Mouse (Mus musculus): ENCODE data around the gene Fto. TPM values are rescaled to one million over a fixed set of nuclear protein-coding genes. Genes with fewer than 3 reads are reported as not detected.

Fto gene
- polyA plus RNA-seq, 1 experiment from 2014 or later: 97.3 TPM

GRCm38 (mm10) chr8:91395340-91396055 lies 82.2 kb downstream of the Fto start:
- DNase-seq (ENCODE audit: low spot score) (no peak), ATAC-seq (ENCODE audit: insufficient number of reproducible peaks, low FRiP score, low TSS enrichment, low read depth) (no peak)
- Histone ChIP-seq H3K36me3 (ENCODE audit: control insufficient read depth, insufficient read depth, low read length) (no peaks in the 10 kb centered on the region), H3K4me2 (ENCODE audit: low read depth, severe bottlenecking) (no peak overlapping the region), H3K27me3 (ENCODE audit: control insufficient read depth, insufficient read depth, low read length) (no peaks in the 10 kb centered on the region), H3K4me1 (ENCODE audit: control insufficient read depth, insufficient read depth, low read length) (0 out of 2 replicates have a peak, but pooled peaks cover 3% of the 10 kb centered on the region), H3K4me3 (ENCODE audit: low read depth, low read length) (no peak overlapping the region), H3K9me3 (ENCODE audit: control insufficient read depth, low read length) (no peaks in the 10 kb centered on the region), H3K9ac (ENCODE audit: low read length) (no peak overlapping the region), H3K27ac (replicated peaks; ENCODE audit: low read depth, low read length) (no peak overlapping the region)
- WGBS: 83% methylated on average over 6 of the region's 6 CpGs

- Histone ChIP-seq H3K9ac (ENCODE audit: low read length) (no peak overlapping the region), H3K4me3 (ENCODE audit: low read depth, low read length) (no peak overlapping the region), H3K27ac (replicated peaks; ENCODE audit: low read depth, low read length) (no peak overlapping the region), H3K9me3 (ENCODE audit: control insufficient read depth, low read length) (no peaks in the 10 kb centered on the region), H3K27me3 (ENCODE audit: control insufficient read depth, insufficient read depth, low read length) (no peaks in the 10 kb centered on the region), H3K4me2 (ENCODE audit: low read depth, severe bottlenecking) (no peak overlapping the region), H3K4me1 (ENCODE audit: control insufficient read depth, insufficient read depth, low read length) (no peaks in the 10 kb centered on the region), H3K36me3 (ENCODE audit: control insufficient read depth, insufficient read depth, low read length) (no peaks in the 10 kb centered on the region)
- 88% methylated on average over 5 of the region's 5 CpGs for WGBS
- no peak for DNase-seq (ENCODE audit: low spot score)
- ATAC-seq (ENCODE audit: insufficient number of reproducible peaks, low FRiP score, low TSS enrichment, low read depth): no peak
Measured at GRCm38 (mm10) chr8:91398053-91398452, 84.7 kb downstream of the Fto start.

- Histone ChIP-seq H3K4me2 (ENCODE audit: low read depth, severe bottlenecking) (no peak overlapping the region), H3K4me3 (ENCODE audit: low read depth, low read length) (no peak overlapping the region), H3K9ac (ENCODE audit: low read length) (no peak overlapping the region), H3K27ac (replicated peaks; ENCODE audit: low read depth, low read length) (no peak overlapping the region), H3K4me1 (ENCODE audit: control insufficient read depth, insufficient read depth, low read length) (no peaks in the 10 kb centered on the region), H3K9me3 (ENCODE audit: control insufficient read depth, low read length) (no peaks in the 10 kb centered on the region), H3K36me3 (ENCODE audit: control insufficient read depth, insufficient read depth, low read length) (no peaks in the 10 kb centered on the region), H3K27me3 (ENCODE audit: control insufficient read depth, insufficient read depth, low read length) (no peaks in the 10 kb centered on the region)
- ATAC-seq (ENCODE audit: insufficient number of reproducible peaks, low FRiP score, low TSS enrichment, low read depth): no peak
- 91% methylated on average over 9 of the region's 9 CpGs for WGBS
- no peak for DNase-seq (ENCODE audit: low spot score)
Measured at GRCm38 (mm10) chr8:91402980-91403975, 90.0 kb downstream of the Fto start.

- H3K27me3 ChIP-seq (ENCODE audit: control insufficient read depth, insufficient read depth, low read length): no peaks in the 10 kb centered on the region
- no peak for ATAC-seq (ENCODE audit: insufficient number of reproducible peaks, low FRiP score, low TSS enrichment, low read depth)
- WGBS: 84% methylated on average over 7 of the region's 7 CpGs
Measured at GRCm38 (mm10) chr8:91404311-91404710, 91.0 kb downstream of the Fto start.

GRCm38 (mm10) chr8:91405099-91405498 lies 91.8 kb downstream of the Fto start:
- WGBS: 90% methylated on average over 7 of the region's 7 CpGs
- H3K27ac ChIP-seq (replicated peaks; ENCODE audit: low read depth, low read length): no peak overlapping the region
- H3K27me3 ChIP-seq (ENCODE audit: control insufficient read depth, insufficient read depth, low read length): no peaks in the 10 kb centered on the region
- H3K4me2 ChIP-seq (ENCODE audit: low read depth, severe bottlenecking): no peak overlapping the region
- H3K4me3 ChIP-seq (ENCODE audit: low read depth, low read length): no peak overlapping the region
- ATAC-seq (ENCODE audit: insufficient number of reproducible peaks, low FRiP score, low TSS enrichment, low read depth): no peak
- H3K36me3 ChIP-seq (ENCODE audit: control insufficient read depth, insufficient read depth, low read length): no peaks in the 10 kb centered on the region
- H3K4me1 ChIP-seq (ENCODE audit: control insufficient read depth, insufficient read depth, low read length): 0 out of 2 replicates have a peak, but pooled peaks cover 6% of the 10 kb centered on the region
- H3K9ac ChIP-seq (ENCODE audit: low read length): no peak overlapping the region
- no peaks in the 10 kb centered on the region for H3K9me3 ChIP-seq (ENCODE audit: control insufficient read depth, low read length)
- no peak for DNase-seq (ENCODE audit: low spot score)

More at GRCm38 (mm10) chr8:91404311-91404710, 91.0 kb downstream of the Fto start:
- no peak for DNase-seq (ENCODE audit: low spot score)
- H3K4me1 ChIP-seq (ENCODE audit: control insufficient read depth, insufficient read depth, low read length): 0 out of 2 replicates have a peak, but pooled peaks cover 2% of the 10 kb centered on the region
- no peak overlapping the region for H3K4me3 ChIP-seq (ENCODE audit: low read depth, low read length)
- no peak overlapping the region for H3K27ac ChIP-seq (replicated peaks; ENCODE audit: low read depth, low read length)
- H3K4me2 ChIP-seq (ENCODE audit: low read depth, severe bottlenecking): no peak overlapping the region
- no peaks in the 10 kb centered on the region for H3K36me3 ChIP-seq (ENCODE audit: control insufficient read depth, insufficient read depth, low read length)
- H3K9ac ChIP-seq (ENCODE audit: low read length): no peak overlapping the region
- no peaks in the 10 kb centered on the region for H3K9me3 ChIP-seq (ENCODE audit: control insufficient read depth, low read length)

- WGBS: 74% methylated on average over 14 of the region's 14 CpGs
- no peak overlapping the region for H3K27ac ChIP-seq (replicated peaks; ENCODE audit: low read depth, low read length)
- DNase-seq (ENCODE audit: low spot score) (no peak), ATAC-seq (ENCODE audit: insufficient number of reproducible peaks, low FRiP score, low TSS enrichment, low read depth) (no peak)
- 0 out of 2 replicates have a peak, but pooled peaks cover 6% of the 10 kb centered on the region for H3K4me1 ChIP-seq (ENCODE audit: control insufficient read depth, insufficient read depth, low read length)
- H3K36me3 ChIP-seq (ENCODE audit: control insufficient read depth, insufficient read depth, low read length): no peaks in the 10 kb centered on the region
- no peak overlapping the region for H3K4me3 ChIP-seq (ENCODE audit: low read depth, low read length)
- no peaks in the 10 kb centered on the region for H3K27me3 ChIP-seq (ENCODE audit: control insufficient read depth, insufficient read depth, low read length)
- no peak overlapping the region for H3K9ac ChIP-seq (ENCODE audit: low read length)
- H3K9me3 ChIP-seq (ENCODE audit: control insufficient read depth, low read length): no peaks in the 10 kb centered on the region
- H3K4me2 ChIP-seq (ENCODE audit: low read depth, severe bottlenecking): no peak overlapping the region
Measured at GRCm38 (mm10) chr8:91406624-91407290, 93.4 kb downstream of the Fto start.

- no peaks in the 10 kb centered on the region for H3K36me3 ChIP-seq (ENCODE audit: control insufficient read depth, insufficient read depth, low read length)
- no peak overlapping the region for H3K27ac ChIP-seq (replicated peaks; ENCODE audit: low read depth, low read length)
- DNase-seq (ENCODE audit: low spot score) (no peak), ATAC-seq (ENCODE audit: insufficient number of reproducible peaks, low FRiP score, low TSS enrichment, low read depth) (no peak)
- H3K9ac ChIP-seq (ENCODE audit: low read length): no peak overlapping the region
- H3K4me2 ChIP-seq (ENCODE audit: low read depth, severe bottlenecking): no peak overlapping the region
- H3K9me3 ChIP-seq (ENCODE audit: control insufficient read depth, low read length): no peaks in the 10 kb centered on the region
- no peak overlapping the region for H3K4me3 ChIP-seq (ENCODE audit: low read depth, low read length)
- H3K27me3 ChIP-seq (ENCODE audit: control insufficient read depth, insufficient read depth, low read length): no peaks in the 10 kb centered on the region; the same call in 1 of the 2 replicates
- WGBS: 81% methylated on average over 4 of the region's 4 CpGs
- 0 out of 2 replicates have a peak, but pooled peaks cover 6% of the 10 kb centered on the region for H3K4me1 ChIP-seq (ENCODE audit: control insufficient read depth, insufficient read depth, low read length)
Measured at GRCm38 (mm10) chr8:91407880-91408279, 94.6 kb downstream of the Fto start.

- Histone ChIP-seq H3K27me3 (ENCODE audit: control insufficient read depth, insufficient read depth, low read length) (no peaks in the 10 kb centered on the region; the same call in 1 of the 2 replicates), H3K4me2 (ENCODE audit: low read depth, severe bottlenecking) (no peak overlapping the region), H3K9me3 (ENCODE audit: control insufficient read depth, low read length) (no peaks in the 10 kb centered on the region), H3K27ac (replicated peaks; ENCODE audit: low read depth, low read length) (no peak overlapping the region), H3K4me3 (ENCODE audit: low read depth, low read length) (no peak overlapping the region), H3K4me1 (ENCODE audit: control insufficient read depth, insufficient read depth, low read length) (0 out of 2 replicates have a peak, but pooled peaks cover 6% of the 10 kb centered on the region), H3K9ac (ENCODE audit: low read length) (no peak overlapping the region), H3K36me3 (ENCODE audit: control insufficient read depth, insufficient read depth, low read length) (no peaks in the 10 kb centered on the region)
- DNase-seq (ENCODE audit: low spot score) (no peak), ATAC-seq (ENCODE audit: insufficient number of reproducible peaks, low FRiP score, low TSS enrichment, low read depth) (no peak)
- 68% methylated on average over 12 of the region's 12 CpGs for WGBS
Measured at GRCm38 (mm10) chr8:91410007-91410406, 96.7 kb downstream of the Fto start.

Measured in limb, embryonic 11.5 days (tissue).